Mouse (Mus musculus) small intestine, adult 2 months (tissue): Measurements from ENCODE around the gene Tmem239.

ENCODE experiments used
- CTCF ChIP-seq: fragments of 200-500 bp; IDR thresholded peaks from 2 replicates; pipeline ENCODE4 v1.5.1; 2012; ENCODE audit warnings: low read depth, mild to moderate bottlenecking, control low read depth, inconsistent platforms, low read length, moderate library complexity, mixed read lengths; ENCODE audit not compliant: insufficient replicate concordance, insufficient read length; ENCODE audit errors: extremely low read depth
- POLR2A ChIP-seq: fragments of 200-500 bp; IDR thresholded peaks from 2 replicates; pipeline ENCODE4 v1.6.1; 2012; ENCODE audit warnings: low read depth, mild to moderate bottlenecking, control low read depth, inconsistent platforms, low read length, moderate library complexity

- TF ChIP-seq CTCF (no peak), POLR2A (no peak)
Measured at GRCm38 (mm10) chr2:130367386-130367785, 38.9 kb upstream of the Tmem239 start.
